Mouse (Mus musculus) ovary, postnatal 10 days (tissue): ENCODE results near the gene Als2.

ENCODE experiments used
- DNase-seq: peaks from one replicate; pipeline ENCODE4 v3.0.0; 2022; ENCODE audit warnings: low spot score

Gene Als2

GRCm38 (mm10) chr1:59212076-59212779 is 24.8 kb downstream of the Als2 start:
- DNase-seq, result no peak

- DNase-seq, result no peak
These were observed 25.4 kb downstream of the Als2 start for GRCm38 (mm10) chr1:59211651-59212050.

GRCm38 (mm10) chr1:59208331-59208730 is 28.7 kb downstream of the Als2 start:
- no peak for DNase-seq

- DNase-seq, result no peak
These were observed 32.5 kb downstream of the Als2 start for GRCm38 (mm10) chr1:59204489-59204888.

- no peak for DNase-seq
These were observed 34.7 kb downstream of the Als2 start for GRCm38 (mm10) chr1:59202367-59202766.

GRCm38 (mm10) chr1:59201561-59201960 is 35.5 kb downstream of the Als2 start:
- DNase-seq, result no peak

- no peak for DNase-seq
These were observed 36.1 kb downstream of the Als2 start for GRCm38 (mm10) chr1:59200960-59201359.

- DNase-seq, result no peak
These were observed 42.1 kb downstream of the Als2 start for GRCm38 (mm10) chr1:59194979-59195378.

GRCm38 (mm10) chr1:59187786-59188185 is 49.2 kb downstream of the Als2 start:
- DNase-seq, result no peak

GRCm38 (mm10) chr1:59186317-59186716 is 50.7 kb downstream of the Als2 start:
- no peak for DNase-seq

- DNase-seq, result no peak
These were observed 51.6 kb downstream of the Als2 start for GRCm38 (mm10) chr1:59185410-59185809.

GRCm38 (mm10) chr1:59183045-59183444 is 54.0 kb downstream of the Als2 start:
- DNase-seq, result no peak

GRCm38 (mm10) chr1:59182373-59182772 is 54.7 kb downstream of the Als2 start:
- DNase-seq, result no peak

GRCm38 (mm10) chr1:59180003-59180402 is 57.0 kb downstream of the Als2 start:
- DNase-seq, result no peak

- no peak for DNase-seq
These were observed 58.6 kb downstream of the Als2 start for GRCm38 (mm10) chr1:59178401-59178800.

- DNase-seq, result no peak
These were observed 62.3 kb downstream of the Als2 start for GRCm38 (mm10) chr1:59174514-59175373.

- DNase-seq, result no peak
These were observed 64.0 kb downstream of the Als2 start for GRCm38 (mm10) chr1:59173023-59173422.

- DNase-seq, result no peak
These were observed 65.2 kb downstream of the Als2 start for GRCm38 (mm10) chr1:59171875-59172274.

- no peak for DNase-seq
These were observed 66.7 kb downstream of the Als2 start for GRCm38 (mm10) chr1:59170290-59170689.

- DNase-seq, result no peak
These were observed 67.4 kb downstream of the Als2 start for GRCm38 (mm10) chr1:59169586-59169985.

- DNase-seq, result no peak
These were observed 68.5 kb downstream of the Als2 start for GRCm38 (mm10) chr1:59168556-59168955.

GRCm38 (mm10) chr1:59167654-59168425 is 69.2 kb downstream of the Als2 start:
- no peak for DNase-seq
